Mouse (Mus musculus) heart, embryonic 12.5 days (tissue): Measurements from ENCODE around the gene Pkd2. TPM values are rescaled to one million over a fixed set of nuclear protein-coding genes. Genes with fewer than 3 reads are reported as not detected.
"Not testable (repeated sequence)": the region's sequence is repeated elsewhere in the genome, so short reads cannot be mapped to it uniquely, and the experiment has no call there.

Source experiments
- ATAC-seq: fragments of 200-750 bp; cut with Nextera tagmentation; 2 replicates; pipeline ENCODE4 v1.8.0; 2017; ENCODE audit warnings: moderate TSS enrichment, moderate library complexity; ENCODE audit not compliant: insufficient number of reproducible peaks, low FRiP score
- H3K27ac ChIP-seq: fragments of 300-500 bp; sonication (generic); 2 replicates; pipeline ENCODE4 v1.5.1; 2016; ENCODE audit warnings: mild to moderate bottlenecking, moderate library complexity; ENCODE audit not compliant: poor library complexity, severe bottlenecking
- H3K27me3 ChIP-seq: fragments of 300-500 bp; sonication (generic); replicated peaks from 2 replicates; pipeline ENCODE4 v1.6.1; 2016; ENCODE audit warnings: mild to moderate bottlenecking, moderate library complexity
- H3K36me3 ChIP-seq: fragments of 300-500 bp; sonication (generic); 2 replicates; pipeline ENCODE4 v1.6.1; 2016; ENCODE audit warnings: mild to moderate bottlenecking, moderate library complexity
- H3K4me1 ChIP-seq: fragments of 300-500 bp; sonication (generic); replicated peaks from 2 replicates; pipeline ENCODE4 v1.6.1; 2016; ENCODE audit warnings: mild to moderate bottlenecking
- H3K4me2 ChIP-seq: fragments of 300-500 bp; sonication (generic); 2 replicates; pipeline ENCODE4 v1.6.1; 2016; ENCODE audit warnings: mild to moderate bottlenecking, moderate library complexity
- H3K4me3 ChIP-seq: fragments of 300-500 bp; sonication (generic); 2 replicates; pipeline ENCODE4 v1.5.1; 2016; ENCODE audit warnings: mild to moderate bottlenecking
- H3K9ac ChIP-seq: fragments of 300-500 bp; sonication (generic); 2 replicates; pipeline ENCODE4 v1.6.1; 2016; ENCODE audit warnings: mild to moderate bottlenecking, moderate library complexity
- H3K9me3 ChIP-seq: fragments of 300-500 bp; sonication (generic); replicated peaks from 2 replicates; pipeline ENCODE4 v1.6.1; 2016; ENCODE audit warnings: mild to moderate bottlenecking, moderate library complexity
- WGBS: fragments of 180-500 bp; shearing (Covaris S2); methylation state at CpG from one replicate; pipeline ENCODE4 v1.1.7; 2016; 5-methylcytosine and 5-hydroxymethylcytosine counted together
- polyA plus RNA-seq: library from polyadenylated mRNA; unstranded; fragments of >200 nt; fragmentation: Nextera tagmentation; extraction: Ambion mirVana; gene quantifications from 2 replicates; pipeline ENCODE4 v1.2.1, GENCODE M21; 2016

The Pkd2 gene
- polyA plus RNA-seq, 1 experiment from 2014 or later: 16.7 TPM

DNA sequence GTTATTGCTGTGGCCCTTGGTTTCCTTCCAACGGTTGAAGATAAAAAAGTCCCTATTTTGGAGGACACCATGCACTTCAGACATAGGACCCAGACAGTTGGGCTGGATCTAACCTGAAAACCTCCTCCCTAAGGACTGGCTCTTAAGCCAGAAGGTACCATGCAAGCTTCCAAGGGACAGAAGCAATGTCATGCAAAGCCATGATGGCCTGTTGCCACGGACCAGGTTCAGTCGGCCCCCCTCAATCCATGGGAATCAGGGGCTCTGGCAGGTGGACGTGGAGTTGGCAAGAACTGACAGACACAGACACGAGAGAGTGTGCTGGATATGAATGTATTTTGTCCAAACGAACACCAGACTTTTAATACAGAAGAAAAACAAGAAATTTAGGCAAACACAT is 16.9 kb upstream of the Pkd2 start:
- Histone ChIP-seq H3K4me3 (no peak overlapping the region), H3K4me1 (0 out of 2 replicates have a peak, but pooled peaks cover 2% of the 10 kb centered on the region), H3K9ac (no peak overlapping the region), H3K27ac (no peak overlapping the region), H3K36me3 (no peaks in the 10 kb centered on the region), H3K9me3 (no peaks in the 10 kb centered on the region), H3K4me2 (no peak overlapping the region), H3K27me3 (no peaks in the 10 kb centered on the region)
- no peak for ATAC-seq
- 68% methylated on average over 6 of the region's 6 CpGs for WGBS

DNA sequence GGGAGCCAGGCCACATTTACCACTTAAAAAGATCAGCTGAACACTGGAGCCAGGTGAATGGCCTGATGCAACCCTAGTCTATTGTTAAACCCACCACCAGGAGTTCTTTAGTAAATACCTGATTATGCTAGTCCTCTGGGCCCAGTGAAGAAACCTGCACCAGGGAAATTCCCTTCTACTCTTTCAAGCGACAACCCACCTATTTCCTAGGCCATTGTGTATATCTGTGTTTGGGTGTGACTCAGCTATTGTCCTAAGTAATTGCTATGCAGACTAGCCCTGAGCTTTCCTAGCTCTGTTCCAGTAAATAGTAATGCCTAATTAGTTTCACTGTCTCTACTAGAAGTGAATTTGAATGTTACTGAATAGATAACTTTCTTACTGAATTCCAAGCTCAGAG is 16.4 kb upstream of the Pkd2 start:
- Histone ChIP-seq H3K4me3 (no peak overlapping the region), H3K27me3 (no peaks in the 10 kb centered on the region), H3K9me3 (no peaks in the 10 kb centered on the region), H3K36me3 (no peaks in the 10 kb centered on the region), H3K27ac (no peak overlapping the region), H3K4me1 (0 out of 2 replicates have a peak, but pooled peaks cover 2% of the 10 kb centered on the region), H3K4me2 (no peak overlapping the region), H3K9ac (no peak overlapping the region)
- 69% methylated on average over 1 of the region's 1 CpGs for WGBS
- no peak for ATAC-seq

DNA sequence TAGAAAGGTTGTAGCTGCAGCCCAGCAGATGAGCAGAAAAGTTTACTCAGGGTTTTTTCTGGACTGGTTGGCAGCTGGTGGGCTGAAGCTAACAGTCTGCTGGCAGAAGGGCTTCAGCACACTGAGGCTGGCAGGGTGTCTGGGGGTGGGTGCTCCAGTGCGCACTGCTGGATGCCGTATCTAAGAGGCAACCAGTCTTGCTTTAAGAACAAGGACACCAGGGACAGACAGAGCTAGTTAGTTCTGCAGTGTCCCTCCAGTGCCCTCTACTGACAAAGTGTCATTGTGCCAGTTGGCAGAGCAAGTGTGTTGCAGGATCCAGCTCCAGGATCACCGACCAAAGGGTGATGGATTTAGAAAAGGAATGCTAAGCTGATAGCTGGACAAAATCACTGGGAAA is 13.1 kb upstream of the Pkd2 start:
- H3K4me2 ChIP-seq: no peak overlapping the region
- H3K27ac ChIP-seq: no peak overlapping the region
- H3K9me3 ChIP-seq: no peaks in the 10 kb centered on the region
- 10% methylated on average over 3 of the region's 3 CpGs for WGBS
- H3K4me3 ChIP-seq: no peak overlapping the region
- H3K36me3 ChIP-seq: no peaks in the 10 kb centered on the region
- no peak for ATAC-seq
- 0 out of 2 replicates have a peak, but pooled peaks cover 2% of the 10 kb centered on the region for H3K4me1 ChIP-seq
- H3K27me3 ChIP-seq: no peaks in the 10 kb centered on the region
- no peak overlapping the region for H3K9ac ChIP-seq

DNA sequence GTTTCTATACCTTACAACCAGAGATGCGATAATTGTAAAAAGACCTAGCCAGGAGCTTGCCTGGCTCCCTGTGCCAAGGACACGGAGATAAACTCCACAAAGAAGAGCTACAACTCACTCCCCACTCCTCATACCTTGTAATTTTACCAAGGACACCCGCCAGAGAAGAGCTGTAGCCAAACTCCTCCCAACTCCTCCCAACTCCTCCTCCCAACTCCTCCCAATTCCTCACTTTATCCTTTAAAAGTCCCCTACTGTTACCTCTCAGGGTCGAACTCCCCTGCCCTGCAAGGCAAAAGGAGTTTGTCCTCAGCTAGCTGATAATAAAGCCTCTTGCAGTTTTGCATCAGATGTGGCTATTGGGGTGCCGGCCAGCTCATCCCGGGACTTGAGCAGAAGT is 10.9 kb upstream of the Pkd2 start:
- H3K4me1 ChIP-seq, H3K4me2 ChIP-seq, H3K36me3 ChIP-seq, ATAC-seq, H3K27ac ChIP-seq, H3K9me3 ChIP-seq, H3K4me3 ChIP-seq, H3K27me3 ChIP-seq, H3K9ac ChIP-seq: not testable (repeated sequence)
- 13% methylated on average over 6 of the region's 6 CpGs for WGBS

DNA sequence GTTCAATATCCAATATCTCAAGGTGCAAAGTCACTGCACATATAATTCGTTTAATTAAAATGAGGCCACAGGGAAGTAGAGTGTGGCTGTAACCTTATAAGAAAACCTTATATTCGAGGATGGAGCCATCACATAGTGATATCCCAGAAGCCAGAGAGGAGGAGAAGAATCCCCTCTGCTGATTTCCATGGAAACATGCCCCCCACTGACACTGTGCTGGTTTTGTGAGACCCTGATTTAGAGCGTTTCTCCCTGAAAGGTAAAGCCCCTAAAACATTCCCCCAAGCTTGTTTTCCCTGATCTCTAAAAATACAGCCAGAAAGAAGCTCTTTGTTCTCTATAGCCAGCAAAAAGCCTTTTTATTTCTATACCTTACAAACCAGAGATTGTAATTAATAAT is 9.8 kb upstream of the Pkd2 start:
- ATAC-seq: no peak
- Histone ChIP-seq H3K9me3 (no peaks in the 10 kb centered on the region), H3K27ac (no peak overlapping the region), H3K4me1 (0 out of 2 replicates have a peak, but pooled peaks cover 2% of the 10 kb centered on the region), H3K9ac (no peak overlapping the region), H3K4me3 (no peak overlapping the region), H3K36me3 (no peaks in the 10 kb centered on the region), H3K27me3 (no peaks in the 10 kb centered on the region), H3K4me2 (no peak overlapping the region)
- WGBS: 46% methylated on average over 3 of the region's 3 CpGs

DNA sequence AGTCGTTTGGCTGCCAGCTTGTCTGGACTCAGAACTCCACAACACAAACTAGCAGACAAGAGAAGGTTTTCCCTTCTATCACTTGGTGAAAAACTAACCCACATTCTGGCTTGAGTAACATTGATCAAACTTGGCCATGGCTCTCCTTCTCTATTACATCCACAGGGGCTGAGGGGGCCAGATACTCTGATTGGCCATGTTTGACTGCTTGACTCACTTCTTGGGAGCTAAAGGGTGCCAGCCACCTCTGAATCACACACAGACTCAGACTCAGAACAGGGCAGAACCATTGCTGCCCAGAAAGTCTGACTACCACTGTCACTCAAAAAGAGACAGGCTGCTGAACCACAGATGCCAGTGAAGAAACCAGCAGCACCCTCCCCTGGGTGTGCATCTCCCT is 6.2 kb upstream of the Pkd2 start:
- 56% methylated on average over 1 of the region's 1 CpGs for WGBS
- Histone ChIP-seq H3K4me2 (no peak overlapping the region), H3K27ac (no peak overlapping the region), H3K9ac (no peak overlapping the region), H3K9me3 (no peaks in the 10 kb centered on the region), H3K27me3 (no peaks in the 10 kb centered on the region), H3K4me3 (no peak overlapping the region), H3K36me3 (no peaks in the 10 kb centered on the region), H3K4me1 (no peaks in the 10 kb centered on the region)
- no peak for ATAC-seq

DNA sequence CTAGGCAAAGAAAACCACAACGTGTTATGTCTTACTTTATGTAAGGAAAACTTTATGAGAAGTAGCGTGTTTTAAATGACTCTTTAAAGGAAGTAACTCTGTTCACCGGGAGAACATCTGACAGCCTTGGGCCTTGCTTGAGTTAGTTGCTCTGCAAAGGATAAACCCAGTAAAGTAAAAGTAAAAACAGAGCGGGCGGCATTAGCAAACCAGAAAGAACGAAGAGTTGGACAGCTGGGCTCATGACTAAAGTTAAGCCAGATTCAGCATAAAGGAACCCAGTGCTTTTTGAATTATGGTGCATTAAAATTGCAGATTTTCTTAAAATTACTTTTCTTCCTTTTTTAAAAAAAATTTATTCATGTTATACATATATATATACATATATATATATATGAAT is 4.7 kb upstream of the Pkd2 start:
- WGBS: 88% methylated on average over 6 of the region's 6 CpGs
- ATAC-seq: no peak
- peaks cover 6% of the 10 kb centered on the region; the same call in 1 of the 2 replicates for H3K4me1 ChIP-seq
- H3K4me2 ChIP-seq: no peak overlapping the region
- H3K27me3 ChIP-seq: no peaks in the 10 kb centered on the region
- no peaks in the 10 kb centered on the region for H3K9me3 ChIP-seq
- H3K4me3 ChIP-seq: no peak overlapping the region
- H3K9ac ChIP-seq: no peak overlapping the region
- H3K27ac ChIP-seq: no peak overlapping the region
- no peaks in the 10 kb centered on the region for H3K36me3 ChIP-seq

DNA sequence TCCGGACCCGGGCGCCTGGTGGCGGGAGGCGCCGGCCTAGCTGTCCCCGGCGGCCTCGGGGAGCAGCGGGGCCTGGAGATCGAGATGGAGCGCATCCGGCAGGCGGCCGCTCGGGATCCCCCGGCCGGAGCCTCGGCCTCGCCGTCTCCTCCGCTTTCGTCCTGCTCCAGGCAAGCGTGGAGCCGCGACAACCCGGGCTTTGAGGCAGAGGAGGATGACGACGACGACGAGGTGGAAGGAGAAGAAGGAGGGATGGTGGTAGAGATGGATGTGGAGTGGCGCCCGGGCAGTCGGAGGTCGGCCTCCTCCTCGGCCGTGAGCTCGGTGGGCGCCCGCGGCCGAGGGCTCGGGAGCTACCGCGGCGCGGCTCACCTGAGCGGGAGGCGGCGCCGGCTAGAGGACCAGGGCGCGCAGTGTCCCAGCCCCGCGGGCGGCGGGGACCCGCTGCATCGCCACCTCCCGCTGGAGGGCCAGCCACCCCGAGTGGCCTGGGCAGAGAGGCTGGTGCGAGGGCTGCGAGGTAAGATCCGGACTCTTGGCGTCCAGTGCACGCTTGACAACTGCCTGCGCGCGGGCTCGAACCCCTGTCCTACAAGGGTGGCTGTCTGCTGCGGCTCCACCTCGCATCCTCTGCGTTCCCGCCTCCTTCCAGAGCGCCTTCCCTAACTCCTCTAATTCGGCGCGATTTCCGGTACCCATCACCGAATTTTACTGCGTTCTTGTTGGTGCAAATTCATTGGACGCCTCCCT is 631 bp downstream of the Pkd2 start:
- Histone ChIP-seq H3K4me3 (peak overlapping the region; percentile 89), H3K9me3 (no peaks in the 10 kb centered on the region), H3K36me3 (peaks cover 13% of the 10 kb centered on the region; the same call in 1 of the 2 replicates), H3K4me2 (peak overlapping the region; percentile 88), H3K27me3 (no peaks in the 10 kb centered on the region), H3K27ac (peak overlapping the region; percentile 91), H3K4me1 (peaks cover 13% of the 10 kb centered on the region), H3K9ac (peak overlapping the region; percentile 97)
- WGBS: under 1% methylated on average over 74 of the region's 82 CpGs
- ATAC-seq: peak; percentile 80

DNA sequence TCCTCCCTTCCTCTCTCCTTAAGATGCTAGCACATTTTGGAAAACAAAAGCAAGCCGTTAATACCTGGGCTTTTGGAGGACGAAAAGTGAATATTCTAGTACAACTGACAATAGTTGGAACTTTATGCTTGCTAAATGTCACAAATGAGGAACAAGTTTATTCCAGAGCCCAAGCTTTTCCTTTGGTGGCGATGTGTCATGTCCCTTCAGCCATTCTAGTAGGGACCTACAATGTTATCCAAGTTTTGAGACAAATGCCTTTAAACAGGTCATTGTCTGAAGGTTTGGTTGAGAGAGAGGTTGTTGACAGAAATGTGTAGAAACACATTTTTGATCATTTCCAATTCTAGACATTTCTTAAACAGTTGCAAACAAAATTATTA is 1.2 kb downstream of the Pkd2 start:
- peak overlapping the region; percentile 91 for H3K27ac ChIP-seq
- peaks cover 13% of the 10 kb centered on the region for H3K4me1 ChIP-seq
- H3K4me3 ChIP-seq: peak overlapping the region; percentile 89
- peak overlapping the region; percentile 97 for H3K9ac ChIP-seq
- no peak for ATAC-seq
- 36% methylated on average over 3 of the region's 3 CpGs for WGBS
- H3K36me3 ChIP-seq: peaks cover 19% of the 10 kb centered on the region
- H3K9me3 ChIP-seq: no peaks in the 10 kb centered on the region
- H3K27me3 ChIP-seq: no peaks in the 10 kb centered on the region
- H3K4me2 ChIP-seq: peak overlapping the region; percentile 88

DNA sequence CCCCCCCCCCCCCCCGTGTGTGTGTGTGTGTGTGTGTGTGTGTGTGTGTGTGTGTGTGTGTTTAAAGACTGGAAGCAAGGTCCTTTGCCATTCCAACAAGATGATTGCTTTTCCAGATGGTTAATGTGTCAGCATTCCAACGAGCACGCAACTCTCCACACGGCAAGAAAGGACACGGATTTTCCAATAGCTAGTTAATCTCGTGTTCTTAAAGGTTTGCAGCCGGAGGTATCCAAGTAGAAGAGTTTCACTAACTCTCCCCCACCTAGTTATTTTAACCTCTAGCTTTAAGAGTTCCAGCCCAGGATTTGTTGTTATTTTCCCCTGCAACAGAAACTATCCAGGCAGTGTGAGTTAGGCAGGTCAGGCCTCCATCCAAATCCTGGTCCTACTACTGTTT is 1.6 kb downstream of the Pkd2 start:
- no peak for ATAC-seq
- peak overlapping the region; percentile 89 for H3K4me3 ChIP-seq
- peak overlapping the region; percentile 88 for H3K4me2 ChIP-seq
- H3K36me3 ChIP-seq: peaks cover 23% of the 10 kb centered on the region
- peaks cover 13% of the 10 kb centered on the region for H3K4me1 ChIP-seq
- WGBS: 53% methylated on average over 6 of the region's 7 CpGs
- H3K9me3 ChIP-seq: no peaks in the 10 kb centered on the region
- no peaks in the 10 kb centered on the region for H3K27me3 ChIP-seq
- H3K9ac ChIP-seq: peak overlapping the region; percentile 97; the same call in 1 of the 2 replicates
- no peak overlapping the region for H3K27ac ChIP-seq

DNA sequence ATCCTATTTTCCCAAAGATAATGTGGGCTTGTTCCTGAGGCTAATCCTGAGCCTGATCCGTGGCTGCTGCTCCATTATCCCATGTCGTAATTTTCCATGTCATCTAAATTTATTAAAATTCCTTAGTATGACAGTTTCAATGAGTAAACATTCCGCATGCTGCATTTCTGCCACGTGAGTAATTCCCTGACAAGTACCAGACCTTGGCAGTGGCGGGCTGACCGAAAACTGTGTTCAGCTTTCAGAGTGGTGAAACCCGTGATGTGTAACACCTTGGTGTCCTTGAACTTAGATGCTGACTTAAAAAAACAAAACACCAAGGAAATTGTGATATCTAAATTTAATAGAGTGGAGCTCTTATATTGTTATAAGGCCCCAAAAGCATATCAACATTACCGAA is 6.0 kb downstream of the Pkd2 start:
- peaks cover 51% of the 10 kb centered on the region for H3K36me3 ChIP-seq
- H3K27ac ChIP-seq: no peak overlapping the region

DNA sequence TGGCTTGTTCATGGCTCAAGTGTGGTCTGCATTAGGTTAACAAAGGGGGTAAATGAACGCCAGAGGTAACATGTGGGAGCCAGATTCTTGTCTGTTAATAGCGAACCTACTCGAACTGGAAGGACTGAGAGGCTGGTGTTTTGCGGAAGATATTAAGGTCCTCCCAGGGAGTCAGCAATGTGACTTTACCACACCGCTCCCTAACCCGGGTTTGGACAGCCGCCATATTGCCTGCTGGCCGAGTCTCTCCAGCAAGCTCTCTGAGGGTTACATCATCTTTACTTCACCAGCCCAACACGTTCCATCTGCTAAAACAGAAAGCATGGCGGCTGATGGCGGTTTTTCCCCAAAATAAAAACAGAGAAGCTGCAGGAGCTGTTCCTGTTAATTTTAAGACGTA is 6.5 kb downstream of the Pkd2 start:
- Histone ChIP-seq H3K4me1 (peaks cover 4% of the 10 kb centered on the region), H3K36me3 (peaks cover 54% of the 10 kb centered on the region), H3K4me3 (no peak overlapping the region), H3K27ac (no peak overlapping the region), H3K4me2 (no peak overlapping the region), H3K9ac (no peak overlapping the region), H3K27me3 (no peaks in the 10 kb centered on the region), H3K9me3 (no peaks in the 10 kb centered on the region)
- ATAC-seq: no peak
- 88% methylated on average over 12 of the region's 12 CpGs for WGBS

More for the DNA sequence above, 6.0 kb downstream of the Pkd2 start:
- Histone ChIP-seq H3K4me2 (no peak overlapping the region), H3K4me3 (no peak overlapping the region), H3K4me1 (peaks cover 7% of the 10 kb centered on the region), H3K9me3 (no peaks in the 10 kb centered on the region), H3K9ac (no peak overlapping the region), H3K27me3 (no peaks in the 10 kb centered on the region)
- no peak for ATAC-seq
- WGBS: 78% methylated on average over 8 of the region's 8 CpGs
